16 mouse cellular contexts compared by ENCODE assay signal in genomic region chr9:75958720-75959339, GRCm38 (mm10). TPM values are rescaled to one million over a fixed set of nuclear protein-coding genes. Genes with fewer than 3 reads are reported as not detected.
"Had no signal": no experiment of that assay in that cellular context is flagged by ENCODE, and none has a peak within 500 bp of the region (broad histone marks: within the 10 kb centered on the region; RNA-seq: fewer than 3 reads in every experiment).

No protein-coding gene starts in this region.

- H3K4me2 ChIP-seq: limb, embryonic 13.5 days; liver, embryonic 12.5 days; liver, embryonic 15.5 days; stomach, embryonic 15.5 days had no signal

- H3K4me1 ChIP-seq: stomach, embryonic 15.5 days had no signal

- H3K36me3 ChIP-seq: limb, embryonic 10.5 days; limb, embryonic 13.5 days; liver, embryonic 12.5 days; liver, embryonic 15.5 days; stomach, embryonic 15.5 days had no signal

- H3K4me3 ChIP-seq: layer of hippocampus, adult 2 months; limb, embryonic 10.5 days; limb, embryonic 13.5 days; liver, embryonic 12.5 days; liver, embryonic 15.5 days; stomach, embryonic 15.5 days had no signal

- DNase-seq: kidney, adult 2 months; kidney, postnatal 25 days; layer of hippocampus, adult 9-11 months; liver; right cerebral cortex, postnatal 25 days; spleen, adult 18-20 months; thymus, postnatal 36 days had no signal

- H3K27me3 ChIP-seq: liver, embryonic 12.5 days; liver, embryonic 15.5 days; stomach, embryonic 15.5 days had no signal

- ATAC-seq: intestine, postnatal 0 days; liver, embryonic 12.5 days had no signal

- H3K9ac ChIP-seq: limb, embryonic 13.5 days; liver, embryonic 12.5 days; liver, embryonic 15.5 days; stomach, embryonic 15.5 days had no signal

- H3K9me3 ChIP-seq: limb, embryonic 10.5 days; limb, embryonic 13.5 days; liver, embryonic 12.5 days; liver, embryonic 15.5 days; stomach, embryonic 15.5 days had no signal

- H3K27ac ChIP-seq: kidney, postnatal 0 days; layer of hippocampus, adult 2 months; limb, embryonic 13.5 days; liver, embryonic 12.5 days; liver, embryonic 15.5 days; macrophage; stomach, embryonic 15.5 days had no signal

RNA-seq across cellular contexts. Expression of gene Hmgcll1, which starts 55.8 kb away (rescaled TPM):
- polyA plus RNA-seq: macrophage had no signal
